Mouse (Mus musculus) T-helper 17 cell (primary cell): ENCODE results near the gene Pank1.

Experiments
- in situ Hi-C, 2 experiments: fragments of 300-600 bp; cut with MboI, MseI; formaldehyde crosslinking; loops; 1 replicate in 1 of 2; 2 replicates in 1 of 2; pipeline ENCODE4 v1.15.1; 2025; ENCODE audit warnings: high pct_unique_total_duplicates in 2 of 2

Pank1 gene

DNA sequence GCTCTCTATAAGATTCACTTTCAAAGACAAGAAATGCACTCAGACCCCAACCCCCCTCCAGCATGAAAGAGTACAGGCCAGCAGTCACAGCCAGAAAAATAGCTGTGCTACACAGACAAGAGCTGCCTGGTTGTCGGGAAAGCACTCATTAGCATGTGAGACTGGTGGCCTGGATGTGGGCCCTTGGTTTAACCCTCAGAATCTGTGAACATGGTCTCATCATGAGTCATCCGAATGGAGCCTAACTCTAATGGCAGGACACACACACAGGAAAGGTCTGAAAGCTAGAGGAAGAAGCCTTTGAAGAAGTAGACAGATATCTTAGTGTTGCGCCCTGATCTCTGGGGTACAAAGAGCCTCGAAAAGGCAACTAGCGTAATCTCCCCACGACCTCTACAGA, 51.8 kb downstream of the Pank1 start:
- in situ Hi-C loops: no loop called here

DNA sequence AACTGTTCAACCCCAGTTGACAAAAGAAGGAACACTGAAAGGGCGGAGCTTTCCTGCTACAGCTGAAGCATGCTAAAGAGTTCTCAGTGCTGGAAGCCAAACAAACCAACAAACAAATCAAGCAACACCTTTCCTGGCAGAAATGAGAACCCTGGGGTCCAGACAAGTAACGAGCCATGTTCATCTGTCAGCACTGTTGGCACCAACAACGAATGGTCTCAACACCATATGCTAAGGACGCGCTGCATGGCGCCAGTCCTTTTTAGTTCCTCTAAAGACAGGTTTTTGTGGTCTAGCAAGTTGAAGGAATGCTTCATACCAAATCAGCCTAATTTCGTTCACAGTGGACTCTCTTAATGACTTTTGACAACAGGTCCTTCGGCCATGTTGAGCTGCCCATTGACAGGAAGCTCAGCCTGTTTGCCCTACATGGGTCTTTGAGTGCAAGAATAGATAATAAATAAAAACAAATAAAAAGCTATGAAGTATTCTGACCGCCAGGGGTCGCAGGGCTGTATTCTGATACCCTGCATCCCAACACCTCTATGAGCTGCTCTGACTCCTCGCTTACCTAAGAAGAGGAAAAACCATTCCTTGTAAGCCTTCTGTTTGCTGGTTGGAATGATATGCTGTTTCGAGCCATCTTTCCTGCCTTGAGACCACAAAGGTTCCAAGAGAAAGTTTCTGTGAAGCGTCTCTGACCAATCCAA, 53.2 kb downstream of the Pank1 start:
- in situ Hi-C loops: no loop called here

DNA sequence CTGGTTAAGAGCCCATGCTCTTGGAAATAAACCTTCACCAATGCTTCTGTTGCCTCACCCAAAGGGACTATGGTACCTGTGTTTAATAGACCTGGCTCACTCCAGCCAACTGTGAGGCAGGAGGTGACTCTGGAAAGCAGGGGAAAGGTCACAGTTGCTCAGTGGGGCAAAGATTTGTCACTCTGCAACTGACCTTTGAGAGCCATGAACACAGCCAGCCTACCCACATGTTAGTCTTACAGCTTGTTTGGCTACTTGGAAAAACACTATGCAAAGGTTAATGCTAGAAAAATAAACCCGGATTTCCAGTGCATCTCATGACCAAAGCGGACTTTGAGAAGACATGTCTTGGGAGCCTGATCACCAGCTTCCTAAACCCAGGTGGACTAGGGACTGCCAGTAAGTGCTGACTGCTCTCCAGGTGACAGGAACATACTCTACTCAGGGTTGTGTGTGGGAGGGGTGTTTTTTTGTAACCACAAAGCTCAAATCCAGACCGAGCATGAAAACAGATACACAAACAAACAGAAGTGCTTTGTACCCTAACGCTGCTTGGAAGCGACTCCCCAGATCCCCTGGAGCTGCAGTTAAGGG, 59.6 kb downstream of the Pank1 start:
- in situ Hi-C loops: loop anchor here in 1 of 2 experiments (10.0 kb wide), 1 partner anchor 575 kb away; no protein-coding TSS in a partner anchor

DNA sequence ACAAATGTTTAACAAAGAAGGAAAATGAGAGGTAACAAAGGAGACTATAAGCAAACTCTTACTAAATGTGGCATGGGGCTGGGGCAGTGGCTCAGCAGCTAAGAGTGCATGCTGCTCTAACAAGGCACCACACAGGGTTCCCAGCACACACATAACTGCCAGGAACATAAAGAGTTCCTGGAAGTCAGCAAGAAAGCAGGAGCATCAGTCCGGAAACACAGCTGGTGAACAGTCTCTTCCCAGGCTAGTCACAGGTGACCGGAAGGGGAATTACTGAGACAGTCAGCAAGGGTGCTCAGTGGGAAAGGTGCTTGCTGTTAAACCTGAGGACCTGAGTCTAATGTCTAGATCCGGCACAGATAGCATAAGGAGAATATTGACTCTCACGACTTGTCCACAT, 63.9 kb downstream of the Pank1 start:
- in situ Hi-C loops: loop anchor here in 1 of 2 experiments (10.0 kb wide), 1 partner anchor 579 kb away; no protein-coding TSS in a partner anchor

DNA sequence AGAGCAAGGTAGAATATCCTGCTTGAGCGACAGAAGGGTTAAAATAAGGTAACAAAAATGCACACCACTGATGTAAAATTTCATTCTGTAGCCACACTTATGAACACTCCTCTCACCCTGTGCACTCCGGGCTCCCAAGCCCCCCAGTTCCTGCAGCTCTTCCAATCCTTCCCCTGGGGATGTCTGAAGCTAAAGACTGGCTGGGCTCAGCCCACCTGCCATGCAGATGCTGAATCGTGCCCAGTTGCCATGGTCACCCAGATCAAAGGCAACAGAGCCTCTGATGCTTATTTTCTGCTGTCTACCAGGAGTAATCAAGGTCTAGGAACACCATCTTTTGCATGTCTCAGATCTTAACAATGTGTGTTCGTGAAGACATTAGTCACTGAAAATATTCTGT, 64.6 kb downstream of the Pank1 start:
- in situ Hi-C loops: loop anchor here in 1 of 2 experiments (10.0 kb wide), 1 partner anchor 580 kb away; no protein-coding TSS in a partner anchor

DNA sequence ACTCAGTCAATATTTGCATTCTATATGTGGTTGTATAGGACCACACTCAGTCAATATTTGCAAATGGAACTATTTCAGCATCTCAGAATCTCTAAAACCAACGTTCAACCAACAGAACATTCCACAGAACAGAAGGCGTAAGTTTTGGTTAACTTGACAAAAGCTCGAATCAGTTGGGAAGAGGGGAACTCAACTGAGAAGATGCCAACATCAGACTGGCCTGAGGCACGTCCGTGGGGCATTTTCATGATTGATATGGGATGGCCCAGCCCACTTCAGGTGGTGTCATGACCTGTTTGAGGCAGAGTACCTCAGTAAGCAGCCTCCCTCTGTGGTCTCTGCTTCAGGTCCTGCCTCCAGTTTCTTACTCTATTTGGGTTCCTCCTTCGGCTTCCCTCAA, 65.3 kb downstream of the Pank1 start:
- in situ Hi-C loops: loop anchor here in 1 of 2 experiments (10.0 kb wide), 1 partner anchor 581 kb away; no protein-coding TSS in a partner anchor

DNA sequence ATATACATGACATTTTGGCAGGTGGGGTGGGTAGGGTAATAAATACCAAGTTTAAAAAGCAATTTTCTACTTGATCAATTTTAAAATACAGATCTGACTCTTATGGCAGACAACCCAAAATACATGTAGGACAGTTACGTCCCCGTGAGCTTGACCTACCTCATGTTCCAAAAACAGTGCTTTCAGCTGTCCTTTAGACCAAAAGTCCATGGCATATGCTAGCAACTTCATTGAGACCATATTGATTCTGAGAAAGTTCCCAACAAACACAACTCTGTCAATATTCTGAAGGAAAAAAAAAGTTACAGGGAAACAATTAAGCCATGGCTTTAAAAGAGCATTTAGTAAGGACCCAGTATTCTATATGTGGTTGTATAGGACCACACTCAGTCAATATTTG, 65.7 kb downstream of the Pank1 start:
- in situ Hi-C loops: loop anchor here in 1 of 2 experiments (10.0 kb wide), 1 partner anchor 581 kb away; no protein-coding TSS in a partner anchor

DNA sequence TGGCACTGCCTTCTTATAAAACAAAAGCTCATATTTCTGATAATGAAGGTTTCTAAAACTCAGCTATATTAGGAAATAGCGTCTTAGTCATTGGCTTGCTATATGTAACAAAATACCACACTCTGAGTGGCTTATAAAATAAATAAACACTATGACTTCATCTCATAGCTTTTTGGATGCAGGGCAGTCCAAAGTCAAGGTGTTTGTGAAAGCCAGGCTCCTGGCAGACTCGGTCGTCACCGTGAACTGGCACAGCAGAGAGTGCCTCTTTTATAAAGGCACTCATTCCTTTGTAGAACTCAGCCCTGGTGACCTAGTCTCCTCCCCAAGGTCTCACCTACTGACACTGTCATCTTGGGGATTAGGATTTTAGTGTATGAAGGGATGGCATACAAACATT, 66.5 kb downstream of the Pank1 start:
- in situ Hi-C loops: loop anchor here in 1 of 2 experiments (10.0 kb wide), 1 partner anchor 582 kb away; no protein-coding TSS in a partner anchor

DNA sequence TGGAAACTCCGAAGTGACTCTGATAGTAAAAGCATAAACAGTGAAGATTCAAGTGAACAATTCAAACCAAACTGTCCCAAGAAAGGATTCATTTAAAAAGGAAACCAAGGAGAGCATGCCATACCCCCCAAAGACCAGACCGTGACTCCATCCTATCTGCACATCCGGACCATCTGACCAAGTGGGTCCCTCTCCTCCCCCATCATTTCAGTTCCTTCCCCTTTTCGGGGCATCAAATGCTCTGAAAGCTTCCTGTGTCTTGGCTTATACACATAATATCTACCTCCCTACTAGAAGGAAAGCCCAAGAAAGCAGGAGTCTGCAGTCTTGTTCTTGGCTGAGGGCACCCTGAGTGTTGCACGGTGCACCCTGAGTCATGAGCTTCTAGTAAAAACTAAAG, 72.1 kb downstream of the Pank1 start:
- in situ Hi-C loops: no loop called here

DNA sequence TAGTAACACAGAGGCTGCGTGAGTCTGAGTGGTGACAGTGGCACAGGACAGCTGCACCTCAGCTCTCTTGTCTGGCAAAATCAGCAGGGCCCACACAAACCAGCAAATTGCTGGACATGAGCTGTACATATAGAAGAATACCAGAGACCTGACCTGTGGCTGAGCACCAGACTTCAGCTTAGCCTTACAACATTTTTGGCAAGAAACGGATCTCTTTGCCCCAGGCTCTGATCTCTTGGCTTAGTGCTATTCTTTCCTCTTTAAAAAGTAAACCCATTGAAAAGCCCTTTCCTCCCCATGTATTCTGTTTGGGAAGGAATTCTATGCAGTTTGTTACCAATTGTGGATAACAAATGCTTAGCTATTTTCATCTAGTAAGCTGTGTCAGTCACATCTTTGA, 74.2 kb downstream of the Pank1 start:
- in situ Hi-C loops: no loop called here

DNA sequence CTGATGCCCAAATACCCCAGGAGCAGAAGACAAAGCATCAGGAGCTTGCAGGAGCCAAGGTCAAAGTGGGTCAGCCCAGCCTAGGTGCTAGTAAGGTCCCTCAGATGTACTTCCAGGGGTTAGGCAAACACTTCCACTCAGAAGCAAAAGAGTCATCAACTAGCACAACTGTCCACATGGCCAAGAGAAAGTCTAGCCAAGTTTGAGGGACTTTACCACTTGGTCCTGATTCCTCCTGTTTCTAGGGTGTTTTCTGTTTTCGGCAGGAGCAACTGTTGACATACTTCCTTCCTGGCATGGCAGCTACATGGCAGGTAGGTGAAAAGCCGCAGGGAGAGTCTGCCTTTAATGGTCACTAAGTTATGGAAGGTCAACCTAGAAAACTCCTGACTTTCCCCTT, 74.7 kb downstream of the Pank1 start:
- in situ Hi-C loops: no loop called here

DNA sequence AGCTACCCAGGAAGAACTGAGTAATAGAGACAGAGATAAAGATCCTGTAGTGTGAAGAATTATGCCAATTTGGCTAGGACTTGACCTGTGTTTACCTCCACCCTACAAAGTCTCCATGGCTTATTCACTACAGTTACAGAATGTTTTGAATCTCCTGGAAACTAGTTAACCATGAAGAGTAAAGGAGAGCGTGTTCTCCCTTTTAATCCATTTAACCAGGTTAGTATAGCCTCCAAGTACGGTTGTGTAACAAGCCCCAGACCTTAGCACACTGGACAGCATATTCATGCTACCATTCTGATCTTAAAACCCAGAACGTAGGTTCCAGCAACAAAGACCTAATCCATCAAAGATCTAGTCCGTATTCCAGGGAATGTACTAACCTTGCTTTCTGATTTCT, 75.9 kb downstream of the Pank1 start:
- in situ Hi-C loops: no loop called here

DNA sequence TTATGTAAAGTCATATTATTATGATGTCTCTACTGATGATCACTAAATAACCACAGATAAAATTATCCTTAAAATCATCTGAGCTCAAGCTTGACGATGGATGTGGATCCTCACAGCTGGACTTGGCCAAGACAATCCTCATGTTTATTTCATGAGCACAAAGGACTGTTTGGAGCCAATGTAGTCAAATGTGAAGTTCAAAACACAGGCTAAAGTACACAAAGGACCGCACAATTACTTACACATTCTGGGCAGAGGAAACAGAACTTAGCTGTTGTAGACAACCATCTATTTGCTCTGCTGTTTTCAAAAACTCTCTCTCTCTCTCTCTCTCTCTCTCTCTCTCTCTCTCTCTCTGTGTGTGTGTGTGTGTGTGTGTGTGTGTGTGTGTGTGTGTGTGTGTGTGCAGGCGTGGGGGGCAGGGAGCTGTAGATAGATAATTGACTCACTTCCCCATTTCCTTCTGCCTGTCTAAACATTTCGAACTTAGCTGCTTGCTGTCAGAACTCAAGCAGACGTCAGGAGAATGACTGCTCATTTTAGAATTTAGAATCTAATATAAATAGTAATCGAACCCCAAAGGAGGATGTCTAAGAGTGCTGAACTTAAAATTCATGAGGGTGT, 79.5 kb downstream of the Pank1 start:
- in situ Hi-C loops: no loop called here

DNA sequence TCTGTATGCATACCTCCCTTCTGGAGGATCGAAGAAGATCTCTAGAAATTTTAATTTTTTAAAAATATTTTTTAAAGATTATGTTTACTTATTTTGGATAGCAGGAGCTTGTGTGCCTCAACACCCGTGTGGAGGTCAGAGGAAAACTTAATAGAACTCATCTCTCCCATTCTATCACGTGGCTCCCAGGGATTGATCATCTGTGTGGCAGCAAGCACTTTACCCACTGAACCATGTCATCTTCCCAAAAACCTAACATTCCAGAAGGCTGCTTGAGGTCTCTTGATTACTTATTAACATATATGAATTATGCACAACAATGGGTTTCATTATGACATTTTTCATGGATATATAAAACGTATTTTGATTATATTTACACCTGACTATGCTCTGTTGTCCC, 82.9 kb downstream of the Pank1 start:
- in situ Hi-C loops: no loop called here

DNA sequence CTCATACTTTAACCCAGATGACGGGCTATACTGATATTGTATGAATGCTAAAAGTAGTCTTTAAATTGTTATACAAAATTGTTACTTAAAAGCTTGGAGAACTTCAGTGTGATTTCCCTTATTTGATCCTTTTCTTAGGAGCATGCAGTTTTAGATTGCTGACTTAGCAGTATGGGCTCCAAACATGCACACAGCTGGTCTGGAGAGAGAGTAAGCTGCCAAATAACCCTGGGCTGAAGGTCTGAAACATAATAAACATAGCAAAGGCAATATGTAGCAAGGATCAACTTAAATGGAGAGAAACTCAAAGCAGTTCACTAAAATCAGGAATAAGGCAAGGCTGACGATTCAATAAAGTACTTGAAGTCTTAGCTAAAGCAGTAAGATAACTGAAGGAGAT, 96.8 kb downstream of the Pank1 start:
- in situ Hi-C loops: no loop called here

DNA sequence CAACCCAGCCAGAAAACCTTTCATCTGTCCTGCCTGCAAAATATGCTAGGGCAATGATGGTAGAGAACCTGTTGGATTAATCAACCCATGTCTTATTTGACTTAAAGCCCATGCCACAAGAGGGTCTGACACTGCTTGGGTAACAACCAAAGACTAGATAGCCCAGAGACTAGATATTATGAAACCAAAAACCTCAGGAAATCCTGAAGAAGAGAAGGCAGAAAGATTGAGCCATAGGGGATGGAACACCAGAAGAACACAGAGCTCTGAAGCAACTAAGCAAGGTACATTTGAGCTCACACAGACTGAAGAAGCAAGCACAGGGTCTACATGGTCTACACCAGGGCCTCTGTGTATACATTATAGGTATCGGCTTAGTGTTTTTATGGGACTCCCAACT, 100.3 kb downstream of the Pank1 start:
- in situ Hi-C loops: loop anchor here (5.0 to 10.0 kb wide), 3 partner anchors 97 to 584 kb away; partner anchors contain the start of gene Stambpl1 (in 1 of the 2)

DNA sequence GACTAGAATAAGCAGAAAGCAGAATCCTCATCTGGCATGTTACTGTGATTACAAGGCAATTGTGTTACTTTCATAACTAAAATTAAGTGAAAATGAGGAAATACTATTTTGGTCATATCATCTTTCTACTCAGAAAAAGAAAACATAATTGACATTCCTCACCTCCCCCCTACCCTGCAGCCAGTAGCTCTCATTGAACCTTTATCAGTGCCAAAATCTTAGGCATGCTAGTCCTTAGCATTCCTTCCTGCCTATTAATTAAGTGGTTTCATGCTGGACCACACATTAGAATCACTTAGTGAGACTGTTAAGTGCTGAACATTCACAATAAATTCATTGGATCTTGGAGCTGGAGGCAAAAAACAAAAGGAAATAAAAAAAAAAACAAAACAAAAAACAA, 101.2 kb downstream of the Pank1 start:
- in situ Hi-C loops: loop anchor here (5.0 to 10.0 kb wide), 3 partner anchors 96 to 583 kb away; partner anchors contain the start of gene Stambpl1 (in 1 of the 2)

DNA sequence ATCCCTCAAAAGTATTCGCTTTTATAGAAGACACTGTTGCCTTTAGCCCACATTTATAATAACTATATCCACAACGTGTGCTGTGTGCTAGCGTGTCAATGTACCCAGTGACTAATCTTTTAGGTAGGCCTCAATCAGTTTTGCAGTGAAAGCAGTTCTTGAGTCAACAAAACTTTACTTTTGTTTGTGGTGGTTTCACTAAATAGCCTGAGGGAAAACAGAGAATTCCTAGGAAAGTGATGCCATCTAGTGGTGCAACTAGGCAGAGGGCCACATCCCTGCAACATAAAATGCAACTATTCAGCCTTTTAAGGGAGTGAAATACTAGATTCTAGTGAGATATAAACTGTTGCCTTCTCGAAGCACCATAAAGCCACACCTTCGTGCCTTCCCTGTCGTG, 106.5 kb downstream of the Pank1 start:
- in situ Hi-C loops: loop anchor here in 1 of 2 experiments (10.0 kb wide), 1 partner anchor 578 kb away; the partner anchor contains the start of gene Stambpl1

DNA sequence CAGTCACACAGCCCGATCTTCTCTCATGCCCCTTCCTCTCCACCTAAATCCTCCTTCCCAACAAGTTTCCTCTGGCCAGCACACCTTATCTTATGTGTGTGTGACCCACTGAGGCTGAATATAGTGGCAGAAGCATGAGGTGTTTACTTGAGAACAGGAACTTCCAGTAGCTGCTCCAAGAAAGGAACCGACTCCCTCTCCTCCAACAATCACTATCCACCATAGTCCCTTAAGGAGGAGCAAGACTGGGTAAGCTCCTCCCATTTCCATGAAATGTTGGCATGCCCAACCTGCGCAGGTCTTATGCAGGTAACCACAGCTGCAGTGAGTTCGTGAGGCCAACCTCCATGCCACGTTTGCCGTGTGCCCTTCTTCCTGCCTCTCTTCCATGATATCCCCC, 108.5 kb downstream of the Pank1 start:
- in situ Hi-C loops: loop anchor here in 1 of 2 experiments (10.0 kb wide), 1 partner anchor 576 kb away; the partner anchor contains the start of gene Stambpl1

DNA sequence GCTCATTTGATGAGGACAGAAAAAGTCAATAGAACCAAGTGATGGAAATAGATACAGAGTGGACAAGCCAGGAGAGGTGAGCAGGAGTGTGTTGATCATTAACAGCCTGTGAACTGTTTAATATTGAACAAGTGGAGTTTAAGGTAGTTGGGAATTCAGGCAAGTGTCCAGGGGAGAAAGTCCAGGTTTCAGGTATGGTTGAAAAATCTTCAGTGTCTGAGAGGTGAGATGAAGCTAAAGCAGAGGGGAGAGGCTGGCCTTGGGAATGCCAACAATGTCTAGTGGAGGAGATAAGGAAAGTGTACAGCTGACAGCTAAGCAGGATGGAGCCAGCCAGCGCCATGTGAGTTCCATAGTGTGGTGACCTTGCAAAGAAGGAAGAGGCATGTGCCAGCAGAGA, 120.5 kb downstream of the Pank1 start:
- in situ Hi-C loops: loop anchor here in 1 of 2 experiments (5.0 kb wide), 1 partner anchor 104 kb away; no protein-coding TSS in a partner anchor
